In the genomic region with DNA sequence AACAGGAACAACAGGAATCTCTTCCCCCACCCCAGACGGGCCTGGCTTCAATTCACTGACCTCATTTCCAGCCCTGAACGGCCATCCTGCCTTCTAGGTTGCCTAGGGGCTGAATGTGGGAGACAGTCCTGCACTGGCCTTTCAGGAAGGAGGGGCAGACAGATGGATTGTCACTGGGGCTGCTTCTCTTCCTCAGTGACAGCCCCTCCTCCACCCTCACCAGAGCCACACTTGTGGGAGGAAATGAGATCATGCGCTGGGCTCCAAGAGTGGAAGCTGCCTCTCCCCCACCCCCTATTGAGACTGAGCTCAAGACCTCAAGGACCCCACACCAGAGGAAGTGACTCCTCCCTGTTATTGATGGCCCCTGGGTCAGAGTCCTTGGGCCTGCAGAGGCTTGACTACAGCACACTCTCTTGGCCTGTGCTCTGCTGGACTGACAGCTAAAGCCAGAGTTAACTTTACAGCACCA, we compare ENCODE assay signal across 9 mouse cellular contexts. TPM values are rescaled to one million over a fixed set of nuclear protein-coding genes. Genes with fewer than 3 reads are reported as not detected.
DNase-seq lines count a peak whose midpoint lies in the region; ATAC-seq and TF ChIP-seq lines count a peak whose summit lies in the region.
"Had no signal": no experiment of that assay in that cellular context is flagged by ENCODE, and none has a peak within 500 bp of the region (broad histone marks: within the 10 kb centered on the region; RNA-seq: fewer than 3 reads in every experiment).

No protein-coding gene starts in this region.

- H3K9ac ChIP-seq in forebrain, embryonic 15.5 days (replicated peaks) = no peak overlapping the region
- no peak overlapping the region for H3K9ac ChIP-seq in neural tube, embryonic 15.5 days (replicated peaks)
- H3K9ac ChIP-seq: neural tube, embryonic 12.5 days had no signal

- 0 out of 2 replicates have a peak, but pooled peaks cover 8% of the 10 kb centered on the region for H3K4me1 ChIP-seq in forebrain, embryonic 15.5 days
- peaks cover 35% of the 10 kb centered on the region for H3K4me1 ChIP-seq in lung, adult 2 months (ENCODE audit: control insufficient read depth, insufficient read depth, low read length)
- H3K4me1 ChIP-seq in neural tube, embryonic 15.5 days = peaks cover 7% of the 10 kb centered on the region; the same call in 1 of the 2 replicates

- no peak for TF ChIP-seq CTCF in lung, adult 2 months (IDR thresholded peaks at IDR 0.05; ENCODE audit: insufficient read depth, low read length)

- no peaks in the 10 kb centered on the region for H3K9me3 ChIP-seq in forebrain, embryonic 15.5 days
- no peaks in the 10 kb centered on the region for H3K9me3 ChIP-seq in neural tube, embryonic 15.5 days (replicated peaks)
- H3K9me3 ChIP-seq: neural tube, embryonic 12.5 days had no signal

- no peak for TF ChIP-seq POLR2A in lung, adult 2 months (IDR thresholded peaks at IDR 0.05; ENCODE audit: borderline replicate concordance, extremely low read depth, low read depth, low read length)

- H3K4me2 ChIP-seq in forebrain, embryonic 15.5 days (replicated peaks) = no peak overlapping the region
- H3K4me2 ChIP-seq in neural tube, embryonic 15.5 days = no peak overlapping the region
- H3K4me2 ChIP-seq: neural tube, embryonic 12.5 days had no signal

- H3K36me3 ChIP-seq in forebrain, embryonic 15.5 days = peaks cover 23% of the 10 kb centered on the region
- peaks cover 37% of the 10 kb centered on the region for H3K36me3 ChIP-seq in neural tube, embryonic 15.5 days

- no peak overlapping the region for H3K27ac ChIP-seq in forebrain, embryonic 15.5 days (replicated peaks)
- peak overlapping the region; percentile 65; the same call in 1 of the 2 replicates for H3K27ac ChIP-seq in neural tube, embryonic 15.5 days (replicated peaks)
- H3K27ac ChIP-seq: neural tube, embryonic 12.5 days had no signal

- ATAC-seq in forebrain, embryonic 15.5 days (replicated peaks) = peak; percentile 48; the same call in 1 of the 2 replicates
- peak; percentile 55 for ATAC-seq in neural tube, embryonic 15.5 days (ENCODE audit: low FRiP score)

- peak; percentile 56 for DNase-seq in CD4-positive helper T cell, adult 2 months (ENCODE audit: low read depth, low spot score)
- peak; percentile 53 to 57 for DNase-seq in adrenal gland, adult 18-20 months (ENCODE audit: low spot score in 2 of 2)
- peak; percentile 82 for DNase-seq in heart, postnatal 4 days
- peak; percentile 77 to 88 for DNase-seq in kidney, postnatal 4 days
- peak; percentile 61 for DNase-seq in lung, adult 2 months
- no peak for DNase-seq in B cell, adult 2 months

- WGBS in forebrain, embryonic 15.5 days = 83% methylated on average over 3 of the region's 3 CpGs
- WGBS in lung, adult 2 months = 12% methylated on average over 3 of the region's 3 CpGs
- WGBS in neural tube, embryonic 15.5 days = 33% methylated on average over 3 of the region's 3 CpGs

- H3K4me3 ChIP-seq in forebrain, embryonic 15.5 days = no peak overlapping the region
- H3K4me3 ChIP-seq in lung, adult 2 months (replicated peaks; ENCODE audit: extremely low read depth, low read depth, low read length) = no peak overlapping the region
- H3K4me3 ChIP-seq in neural tube, embryonic 15.5 days (replicated peaks) = no peak overlapping the region
- H3K4me3 ChIP-seq: neural tube, embryonic 12.5 days had no signal

- no peaks in the 10 kb centered on the region for H3K27me3 ChIP-seq in forebrain, embryonic 15.5 days
- no peaks in the 10 kb centered on the region for H3K27me3 ChIP-seq in neural tube, embryonic 15.5 days (replicated peaks)
- H3K27me3 ChIP-seq: neural tube, embryonic 12.5 days had no signal

RNA-seq across cellular contexts. Expression of a gene that starts 30.1 kb away (rescaled TPM):
- 10 to 100 TPM; 45.7 to 51.4 TPM for total RNA-seq in adrenal gland, adult 18-20 months (2021)
- 26.4 and 27.1 TPM in 2 replicates for polyA plus RNA-seq in forebrain, embryonic 15.5 days (2015; fragmentation: Nextera tagmentation; extraction: Ambion mirVana)
- total RNA-seq in heart, postnatal 4 days (2021) = 10 to 100 TPM; 80.9 to 84.3 TPM
- polyA plus RNA-seq in lung, adult 2 months (2012; rRNA removed) = 53.3 and 63.2 TPM in 2 replicates
- polyA plus RNA-seq in neural tube, embryonic 15.5 days (2015; fragmentation: Nextera tagmentation; extraction: Ambion mirVana) = 28.3 and 30.3 TPM in 2 replicates

RNA-seq across cellular contexts. Expression of a gene that starts 49.6 kb away (rescaled TPM):
- total RNA-seq in adrenal gland, adult 18-20 months (2021) = 10 to 100 TPM; 35.9 to 44.8 TPM
- 15.1 and 15.9 TPM in 2 replicates for polyA plus RNA-seq in forebrain, embryonic 15.5 days (2015; fragmentation: Nextera tagmentation; extraction: Ambion mirVana)
- total RNA-seq in heart, postnatal 4 days (2021) = 1 to 10 TPM; 9.5 to 9.9 TPM
- 4.9 and 7.3 TPM in 2 replicates for polyA plus RNA-seq in lung, adult 2 months (2012; rRNA removed)
- 13.1 and 13.6 TPM in 2 replicates for polyA plus RNA-seq in neural tube, embryonic 15.5 days (2015; fragmentation: Nextera tagmentation; extraction: Ambion mirVana)

RNA-seq across cellular contexts. Expression of a gene that starts 51.4 kb away (rescaled TPM):
- total RNA-seq in adrenal gland, adult 18-20 months (2021) = 1 to 10 TPM; 3.5 to 6.3 TPM
- 3.4 and 3.9 TPM in 2 replicates for polyA plus RNA-seq in forebrain, embryonic 15.5 days (2015; fragmentation: Nextera tagmentation; extraction: Ambion mirVana)
- total RNA-seq in heart, postnatal 4 days (2021) = under 1 TPM; 0.27 to 0.55 TPM
- 2.8 and 4.1 TPM in 2 replicates for polyA plus RNA-seq in lung, adult 2 months (2012; rRNA removed)
- 2.1 and 2.2 TPM in 2 replicates for polyA plus RNA-seq in neural tube, embryonic 15.5 days (2015; fragmentation: Nextera tagmentation; extraction: Ambion mirVana)

Comparison
In these comparisons a context has a peak if more than half of its experiments do, and no peak if none do; other contexts are left out.
1. DNase-seq: peak in CD4-positive helper T cell, adult 2 months (single experiment), adrenal gland, adult 18-20 months (2 of 2), heart, postnatal 4 days (single experiment), kidney, postnatal 4 days (2 of 2) and lung, adult 2 months (single experiment); none in B cell, adult 2 months (0 of 2).